Mouse (Mus musculus): Measurements from ENCODE around the gene Elmo1.

GRCm38 (mm10) chr13:20313345-20313744 is 222.9 kb downstream of the Elmo1 start:
- TF ChIP-seq E2F4 (IDR thresholded peaks at IDR 0.05; ENCODE audit: borderline replicate concordance, low read depth, low read length), result no peak
- TF ChIP-seq TAL1 (IDR thresholded peaks at IDR 0.05; ENCODE audit: low read length), result no peak
- no peak for TF ChIP-seq CTCF (IDR thresholded peaks at IDR 0.05 in 2 of 3, conservative IDR thresholded peaks at IDR 0.05 in 1 of 3; ENCODE audit: control insufficient read depth in 1 of 3, insufficient read depth in 1 of 3, low read depth in 2 of 3, low read length in 3 of 3, poor library complexity in 1 of 3, severe bottlenecking in 1 of 3)
- no peak for TF ChIP-seq KAT2A (conservative IDR thresholded peaks at IDR 0.05; ENCODE audit: low read depth, low read length)
- TF ChIP-seq POLR2AphosphoS2 (IDR thresholded peaks at IDR 0.05; ENCODE audit: low read length), result no peak
- TF ChIP-seq SMC3 (IDR thresholded peaks at IDR 0.05; ENCODE audit: low read depth, low read length), result no peak
- TF ChIP-seq USF1 (IDR thresholded peaks at IDR 0.05; ENCODE audit: low read depth, low read length), result no peak
- no peak for TF ChIP-seq GABPA (IDR thresholded peaks at IDR 0.05; ENCODE audit: low read depth, low read length)
